Mouse (Mus musculus) lung, adult 2 months (tissue): Measurements from ENCODE around the gene Raet1e.
"Not testable (repeated sequence)": the region's sequence is repeated elsewhere in the genome, so short reads cannot be mapped to it uniquely, and the experiment has no call there.

Experiments used
- CTCF ChIP-seq: fragments of 200-500 bp; IDR thresholded peaks from 2 replicates; pipeline ENCODE4 v1.5.1; 2011; ENCODE audit warnings: mild to moderate bottlenecking, low read length, control low read depth; ENCODE audit not compliant: insufficient read depth
- POLR2A ChIP-seq: fragments of 200-500 bp; IDR thresholded peaks from 2 replicates; pipeline ENCODE4 v1.6.1; 2011; ENCODE audit warnings: low read depth, mild to moderate bottlenecking, control low read depth, low read length, borderline replicate concordance; ENCODE audit errors: extremely low read depth

DNA sequence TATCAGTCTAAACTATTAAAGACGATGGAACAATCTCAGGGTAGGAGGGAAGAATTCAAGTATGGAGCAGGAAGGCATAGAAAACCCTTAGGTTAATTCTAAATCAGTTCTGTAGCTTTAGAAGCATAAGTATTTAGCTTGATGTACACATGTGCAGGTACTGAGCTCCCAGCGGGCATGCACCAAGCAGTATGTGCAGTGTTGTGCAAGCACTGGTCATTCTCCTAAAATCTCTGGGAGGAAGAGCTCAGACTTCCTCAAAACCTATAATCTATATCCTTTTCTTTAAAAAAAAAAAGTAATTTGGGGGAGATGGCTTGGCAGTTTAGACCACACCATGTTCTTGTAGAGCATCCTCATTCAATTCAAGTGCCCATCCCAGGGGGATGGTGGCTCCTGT lies 120.1 kb downstream of the Raet1e start:
- TF ChIP-seq CTCF, POLR2A: not testable (repeated sequence)
